Mouse (Mus musculus) G1E (cell line): Measurements from ENCODE around the gene Ctdspl.

Experiments
- GATA1 ChIP-seq: IDR thresholded peaks from 2 replicates; pipeline ENCODE4 v1.6.1; 2012; ENCODE audit warnings: borderline replicate concordance, low read length, inconsistent platforms, mixed read lengths
- TAL1 ChIP-seq: conservative IDR thresholded peaks from 2 replicates; pipeline ENCODE4 v1.6.1; 2012; ENCODE audit warnings: low read depth, low read length, inconsistent platforms, mixed read lengths

DNA sequence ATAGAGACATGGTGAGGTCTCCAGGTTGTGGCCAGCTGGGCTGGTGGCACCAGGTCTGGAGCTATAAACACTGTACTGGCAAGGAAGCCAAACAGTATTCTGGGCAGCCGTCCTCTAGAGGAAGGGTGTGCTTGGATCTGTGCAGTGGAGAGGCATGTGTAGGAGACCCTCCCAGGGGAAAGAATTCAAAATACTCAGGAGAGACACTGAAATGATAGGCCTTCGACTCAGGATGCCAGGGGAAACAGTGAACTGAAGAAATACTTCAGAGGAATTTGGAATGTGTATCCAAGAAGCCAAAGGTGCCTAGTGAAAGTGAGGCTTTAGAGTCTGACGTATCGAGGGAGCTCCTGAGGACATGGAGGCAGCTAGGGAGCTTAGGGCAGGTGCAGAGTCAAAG, 23.4 kb downstream of the Ctdspl start:
- TF ChIP-seq TAL1 (no peak), GATA1 (no peak)
